Mouse (Mus musculus): ENCODE data around the gene Tmem167b. TPM values are rescaled to one million over a fixed set of nuclear protein-coding genes. Genes with fewer than 3 reads are reported as not detected.

Tmem167b gene
- polyA plus RNA-seq, 1 experiment: 8.1 TPM

DNA sequence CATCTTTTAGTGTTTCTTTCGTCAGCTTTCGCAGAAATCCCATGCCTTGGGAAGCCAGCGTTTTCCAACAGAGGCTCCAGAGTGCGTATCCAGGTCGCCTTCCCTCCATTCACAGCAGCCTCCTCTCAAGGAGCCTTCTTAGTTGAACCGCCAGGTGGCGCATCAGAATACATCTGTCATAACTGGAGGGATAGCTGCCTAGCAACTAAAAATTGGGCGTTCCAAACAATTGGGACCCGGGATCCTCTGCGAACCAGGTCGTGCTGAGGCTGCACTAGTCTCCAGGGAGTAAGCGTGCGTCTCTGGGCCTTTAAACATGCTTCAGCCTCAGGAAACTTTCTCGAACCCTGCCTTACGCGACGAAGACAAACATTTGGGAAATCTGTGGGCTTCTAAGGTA lies 25.0 kb downstream of the Tmem167b start:
- DNase-seq (ENCODE audit: low read depth): no peak

DNA sequence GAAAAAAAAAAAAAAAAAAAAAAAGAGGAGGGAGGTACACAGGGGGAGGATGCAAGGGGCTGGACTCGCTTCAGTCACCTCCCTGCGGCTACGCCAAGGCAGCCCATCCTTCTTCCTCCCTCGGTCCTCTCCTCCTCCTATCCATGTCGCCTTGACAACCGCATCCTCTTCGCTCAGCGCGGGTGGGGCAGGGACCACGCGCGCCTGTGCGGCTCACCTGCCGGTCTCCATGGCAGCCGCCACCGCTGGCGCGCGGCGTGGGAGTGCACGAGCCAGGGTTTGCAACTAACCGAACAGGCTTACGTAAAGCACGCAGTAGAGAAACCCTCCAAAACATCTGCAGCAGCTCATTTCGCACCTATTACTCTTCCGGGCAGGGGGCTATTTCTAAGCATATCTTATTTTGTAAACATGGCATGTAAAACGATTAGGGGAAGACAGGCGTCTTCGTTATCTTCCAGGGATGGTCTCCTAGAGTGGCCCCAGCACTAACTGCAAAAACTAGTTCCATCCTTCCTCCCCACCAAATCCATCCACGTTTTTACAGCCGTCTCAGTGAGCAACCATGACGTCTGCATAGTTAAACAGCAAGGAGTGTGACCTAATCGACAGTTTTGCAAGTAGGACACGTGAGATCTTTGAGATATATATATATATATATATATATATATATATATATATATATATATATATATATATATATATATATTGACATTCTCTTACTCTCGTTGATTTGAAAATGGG lies 25.6 kb downstream of the Tmem167b start, which contains the start of gene 5330417C22Rik:
Gene 5330417C22Rik (minus strand): TSS at position 20 of the 744 bp plus-strand sequence.
- DNase-seq (ENCODE audit: low read depth): no peak

DNA sequence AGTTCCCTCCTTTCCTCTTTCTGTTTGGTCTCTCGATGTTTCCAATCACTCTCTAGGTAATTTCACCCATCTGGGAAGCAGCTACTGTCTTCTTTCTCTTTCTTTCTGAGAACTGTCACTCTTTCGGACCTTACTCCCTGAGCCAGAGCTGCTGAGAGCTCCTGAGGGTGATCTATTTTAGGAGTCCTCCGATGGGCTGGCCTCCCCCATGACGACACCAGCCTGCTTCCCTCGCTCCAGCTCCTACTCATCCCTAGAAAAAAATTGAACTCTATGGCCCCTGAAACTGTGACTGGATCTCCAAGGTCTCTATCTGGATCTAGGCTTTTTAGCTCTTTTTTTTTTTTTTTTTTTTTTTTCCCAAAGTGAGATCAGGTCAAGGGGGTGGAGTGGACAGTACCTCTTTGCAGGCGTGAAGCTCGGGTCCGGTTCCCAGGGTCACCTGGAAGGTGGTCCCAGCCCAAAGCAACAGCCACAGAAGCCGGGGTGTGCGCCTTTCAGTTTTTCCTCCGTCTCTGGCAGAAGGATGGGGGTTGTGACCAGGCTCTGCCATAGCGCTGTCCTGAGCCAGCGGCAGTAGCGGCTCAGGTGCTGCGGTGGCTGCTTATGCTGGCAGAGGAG lies 26.3 kb downstream of the Tmem167b start:
- no peak for DNase-seq (ENCODE audit: low read depth)

DNA sequence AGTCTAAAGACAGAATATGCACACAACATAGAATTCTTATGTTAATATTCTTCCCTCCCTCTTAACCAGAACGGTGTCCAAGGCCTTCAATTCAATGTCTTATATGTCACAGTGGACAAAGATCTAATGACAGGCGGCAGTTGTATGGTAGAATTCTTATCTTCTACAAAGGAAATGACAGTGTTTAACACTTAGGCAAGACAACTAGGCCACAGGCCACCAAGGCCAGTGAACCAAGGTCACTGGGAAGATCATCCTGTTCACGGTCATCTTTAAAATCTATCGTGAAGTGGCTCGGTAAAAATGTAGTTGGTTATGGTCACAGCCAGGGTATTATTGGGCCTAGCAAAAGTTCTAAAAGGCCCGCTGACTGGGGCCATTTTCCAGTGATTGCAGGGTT lies 28.3 kb downstream of the Tmem167b start, which contains the start of gene 1700013F07Rik:
Gene 1700013F07Rik (plus strand): TSS at position 200 of the 400 bp plus-strand sequence.
- no peak for DNase-seq (ENCODE audit: low read depth)

DNA sequence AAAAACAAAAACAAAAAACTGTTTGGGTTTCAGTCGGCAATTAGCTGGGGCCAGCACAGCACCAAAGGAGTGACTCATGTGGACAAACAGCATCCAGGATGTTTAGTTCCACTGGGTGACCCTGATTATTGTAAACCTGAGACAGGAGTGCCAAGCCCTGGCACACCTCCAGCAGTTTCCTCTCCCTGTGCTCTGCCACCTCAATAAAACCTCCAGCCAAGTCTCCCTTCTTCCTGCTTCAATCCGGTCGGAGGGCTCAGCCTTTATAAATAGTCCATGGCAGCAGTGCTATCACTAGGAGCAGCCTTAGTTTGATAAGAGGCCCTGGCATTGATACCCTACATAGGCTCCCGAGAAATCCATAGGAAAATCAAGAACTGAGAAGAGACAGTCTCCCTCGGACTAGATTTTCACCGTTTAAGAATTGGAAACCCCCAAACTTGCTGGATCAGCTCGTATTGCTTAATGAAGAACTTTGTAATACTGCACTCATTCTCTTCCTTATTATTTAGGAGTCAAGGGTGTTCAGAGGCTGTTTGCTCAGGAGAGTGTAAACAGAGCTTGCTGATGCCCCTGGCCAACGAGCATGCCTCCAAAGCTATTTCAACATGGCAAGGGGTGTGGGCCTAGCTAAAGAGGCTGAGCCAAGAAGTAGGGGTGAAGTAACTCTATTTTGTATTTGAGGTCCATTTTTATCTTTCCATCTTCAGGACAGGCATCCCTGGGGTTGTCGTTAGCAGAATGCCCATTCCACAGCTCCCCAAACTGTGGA lies 29.0 kb downstream of the Tmem167b start:
- DNase-seq (ENCODE audit: low read depth): no peak

DNA sequence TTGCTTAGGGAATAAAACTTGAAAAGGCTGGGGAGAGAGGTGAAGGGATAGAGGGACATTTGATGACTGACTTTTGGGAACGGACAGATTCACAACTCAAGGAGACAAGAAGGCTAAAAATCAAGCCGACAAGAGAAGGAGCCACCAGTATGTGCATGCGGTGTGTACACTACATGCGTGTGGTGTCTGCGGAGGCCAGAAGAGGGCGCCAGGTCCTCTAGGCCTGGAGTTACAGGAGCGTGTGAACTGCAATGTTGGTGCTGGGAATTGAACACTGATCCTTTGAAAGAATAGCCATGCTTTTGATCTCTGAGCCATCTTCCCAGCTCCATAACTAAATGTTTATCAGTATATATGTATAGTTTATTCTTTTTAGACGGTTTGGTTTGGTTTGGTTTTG lies 33.8 kb downstream of the Tmem167b start:
- DNase-seq (ENCODE audit: low read depth): no peak

DNA sequence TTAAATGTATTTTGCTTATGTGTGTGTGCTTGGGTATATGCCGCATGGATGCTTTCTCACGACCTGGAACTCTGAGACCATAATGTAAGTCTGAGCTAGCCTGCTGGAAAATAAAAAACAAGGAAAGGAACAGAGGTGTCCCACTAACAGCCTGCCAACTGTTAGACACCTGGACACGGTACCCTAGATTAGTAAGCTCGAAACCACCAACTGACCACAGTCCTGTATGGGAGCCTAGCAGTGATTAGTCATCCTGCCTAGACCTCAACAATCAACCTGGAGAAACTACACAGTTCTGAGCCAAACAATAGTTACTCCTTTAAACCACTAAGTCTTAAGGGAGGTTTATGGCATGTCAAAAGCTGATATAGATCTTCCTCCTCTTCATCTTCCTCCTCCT lies 38.9 kb downstream of the Tmem167b start:
- DNase-seq (ENCODE audit: low read depth): no peak

DNA sequence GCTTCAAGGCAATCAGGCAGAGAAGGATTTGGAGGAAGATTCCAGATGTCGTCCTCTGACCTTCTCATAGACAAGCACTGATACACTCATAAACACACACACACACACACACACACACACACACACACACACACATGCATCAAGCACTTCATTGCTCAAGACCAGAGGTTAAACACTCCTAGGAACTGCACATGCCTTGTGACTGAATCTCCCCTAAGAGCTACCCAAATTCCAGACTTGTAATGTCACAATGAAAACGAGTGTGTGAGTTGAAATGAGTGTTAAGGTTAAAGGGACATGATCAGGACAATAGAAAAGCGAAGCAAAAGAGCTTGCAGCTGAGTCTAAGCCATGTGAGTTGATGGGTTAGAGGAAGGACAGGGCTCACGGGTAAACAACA lies 44.0 kb downstream of the Tmem167b start:
- no peak for DNase-seq (ENCODE audit: low read depth)

DNA sequence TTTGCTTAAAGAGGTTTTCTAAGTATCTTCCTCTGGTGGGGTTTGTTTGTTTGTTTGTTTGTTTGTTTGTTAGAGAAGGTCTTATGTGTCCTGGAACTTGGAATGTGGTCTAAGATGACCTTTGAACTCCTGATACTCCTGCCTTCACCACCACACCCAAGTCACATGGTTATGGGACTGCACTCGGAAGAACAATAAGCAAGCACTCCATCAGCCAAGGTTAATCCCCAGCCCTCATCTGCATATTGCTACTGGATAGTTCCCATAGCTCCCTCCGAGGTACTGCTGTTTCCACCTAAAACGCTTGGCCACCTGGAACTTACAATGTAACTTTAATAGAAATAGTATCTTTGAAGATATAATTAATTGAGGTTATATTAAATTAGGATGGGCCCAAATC lies 48.8 kb downstream of the Tmem167b start:
- DNase-seq (ENCODE audit: low read depth): no peak

DNA sequence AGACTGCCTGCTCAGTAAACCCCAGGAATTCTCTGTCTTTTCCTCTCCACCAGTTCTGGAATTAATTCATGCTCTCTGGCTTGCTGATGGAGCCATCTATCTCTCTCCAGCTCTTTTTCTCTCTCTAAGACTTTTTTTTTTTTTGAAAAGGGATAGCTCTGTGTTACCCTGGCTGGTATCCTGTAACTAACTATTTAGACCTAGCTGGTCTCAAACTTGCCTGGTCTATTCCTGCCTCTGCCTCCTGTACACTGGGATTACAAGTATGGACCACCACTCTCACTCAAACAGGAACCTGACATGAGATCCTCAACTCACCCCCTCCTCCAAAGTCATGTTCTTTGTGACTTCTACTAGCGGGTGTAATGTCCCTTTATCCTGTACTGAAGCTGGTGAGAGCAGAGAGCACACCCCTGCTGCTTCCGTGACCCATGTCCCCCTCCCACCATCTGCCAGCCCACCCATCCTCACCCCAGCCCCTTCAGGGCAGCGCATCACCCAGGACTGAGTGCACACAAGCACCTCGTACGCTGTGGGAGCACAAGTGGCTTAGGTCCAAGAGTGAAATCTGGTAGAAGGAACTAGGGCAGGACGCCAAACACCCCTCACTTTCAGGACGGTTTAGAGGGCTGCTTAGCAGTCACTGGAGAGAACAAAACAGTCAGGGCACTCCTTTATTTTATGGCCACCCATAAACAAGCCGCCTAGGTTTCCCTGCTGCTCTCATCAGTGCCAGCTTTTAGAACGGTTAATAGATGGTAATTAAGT lies 51.4 kb downstream of the Tmem167b start:
- no peak for DNase-seq (ENCODE audit: low read depth)

DNA sequence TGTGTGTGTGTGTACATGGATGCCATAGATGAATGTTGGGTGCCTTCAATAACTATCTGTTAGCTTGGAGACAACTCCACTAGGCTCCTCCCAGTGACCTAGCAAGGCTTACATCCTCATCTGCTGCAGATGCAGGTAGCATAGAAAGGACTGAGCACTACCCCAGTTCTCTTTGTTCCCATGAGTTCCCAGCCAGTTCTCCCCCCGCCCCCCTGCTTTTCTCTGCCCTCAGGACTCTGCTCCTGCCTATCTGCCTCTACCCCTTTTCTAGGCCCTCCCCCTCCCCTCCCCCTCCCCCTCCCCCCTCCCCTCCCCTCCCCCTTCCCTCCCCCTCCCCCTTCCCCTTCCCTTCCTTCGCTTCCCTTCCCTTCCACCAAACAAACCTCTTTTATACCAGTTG lies 52.1 kb downstream of the Tmem167b start:
- no peak for DNase-seq (ENCODE audit: low read depth)

DNA sequence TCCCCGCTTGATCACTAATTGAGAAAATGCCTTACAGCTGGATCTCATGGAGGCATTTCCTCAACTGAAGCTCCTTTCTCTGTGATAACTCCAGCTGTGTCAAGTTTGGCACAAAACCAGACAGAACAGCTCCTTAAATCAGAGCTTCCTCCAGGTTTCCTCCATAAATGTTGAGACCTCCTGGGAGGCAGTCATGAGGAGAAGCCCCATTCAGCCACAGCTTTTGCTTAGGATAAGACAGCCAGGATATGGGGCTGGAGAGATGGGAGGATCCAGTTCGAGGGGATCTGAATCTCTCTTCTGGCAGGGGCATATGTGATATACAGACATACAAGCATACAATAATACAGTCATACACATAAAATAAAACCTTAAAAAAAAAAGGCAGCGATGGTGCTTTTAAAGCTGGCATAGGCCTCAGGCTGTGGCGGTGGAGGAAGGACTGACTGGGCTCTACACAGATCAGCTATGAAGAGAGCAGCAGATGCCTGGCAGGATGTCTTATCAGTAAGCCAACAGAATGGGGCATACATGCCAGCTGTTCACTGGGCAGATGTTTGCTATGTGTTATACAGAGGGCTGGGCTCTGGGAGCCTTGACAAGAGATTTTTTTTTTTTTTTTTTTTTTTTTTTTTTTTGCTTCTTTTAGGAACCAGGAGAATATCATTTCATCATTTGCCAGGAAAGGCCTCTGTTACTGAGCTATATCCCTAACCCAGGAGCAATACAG lies 53.4 kb downstream of the Tmem167b start:
- DNase-seq (ENCODE audit: low read depth): no peak

Other genes starting within 250 kb of the Tmem167b start
- gene Mybphl, start 197.6 kb downstream of the Tmem167b start, polyA plus RNA-seq (2012; rRNA removed): 0.15 TPM in 1 of 2 replicates, not detected in the other
- gene Psrc1, start 178.6 kb downstream of the Tmem167b start, polyA plus RNA-seq (2012; rRNA removed): 1.2 and 1.5 TPM in 2 replicates
- 18.5 and 28.7 TPM in 2 replicates for gene Celsr2, start 146.9 kb downstream of the Tmem167b start, polyA plus RNA-seq (2012; rRNA removed)
- gene Sars, start 117.3 kb downstream of the Tmem167b start, polyA plus RNA-seq (2012; rRNA removed): 55.8 and 63.1 TPM in 2 replicates
- 2.5 and 4.4 TPM in 2 replicates for gene 1700013F07Rik, start 28.3 kb downstream of the Tmem167b start, polyA plus RNA-seq (2012; rRNA removed)
- gene 5330417C22Rik, start 25.9 kb downstream of the Tmem167b start, polyA plus RNA-seq (2012; rRNA removed): 0.20 and 0.55 TPM in 2 replicates
- gene Taf13, start 9.2 kb upstream of the Tmem167b start, polyA plus RNA-seq (2012; rRNA removed): 6.2 and 6.6 TPM in 2 replicates
- 8.6 and 8.8 TPM in 2 replicates for gene Wdr47, start 28.8 kb upstream of the Tmem167b start, polyA plus RNA-seq (2012; rRNA removed)
- gene Clcc1, start 91.4 kb upstream of the Tmem167b start, polyA plus RNA-seq (2012; rRNA removed): 34.5 and 47.1 TPM in 2 replicates
- gene Gpsm2, start 159.8 kb upstream of the Tmem167b start, polyA plus RNA-seq (2012; rRNA removed): 2.7 and 2.8 TPM in 2 replicates
- gene Aknad1, start 177.2 kb upstream of the Tmem167b start, polyA plus RNA-seq (2012; rRNA removed): 0.04 and 0.05 TPM in 2 replicates

Data from gonadal fat pad, adult 2 months (tissue).